Mouse (Mus musculus) kidney, adult 2 months (tissue): ENCODE measurements at regions not wholly inside any gene's neighbourhood (a gene's known extent, or its start where the extent isn't known, plus 50 kb on each side); places are given as distances from the start of the nearest gene placed in this dataset.
A peak's percentile ranks its signal among the peaks of the same experiment; 100 is the strongest.

Source experiments
- DNase-seq: peaks from one replicate; pipeline ENCODE4 v3.0.0; 2021
- H3K27ac ChIP-seq: fragments of 200-500 bp; 2 replicates; pipeline ENCODE4 v1.5.1; 2012; ENCODE audit warnings: low read depth, low read length, control low read depth, inconsistent platforms; ENCODE audit not compliant: insufficient read depth
- H3K27me3 ChIP-seq: fragments of 200-500 bp; replicated peaks from 2 replicates; pipeline ENCODE4 v1.6.1; 2012; ENCODE audit warnings: mild to moderate bottlenecking, moderate library complexity, low read length, inconsistent platforms; ENCODE audit not compliant: control insufficient read depth, insufficient read depth
- H3K36me3 ChIP-seq: fragments of 200-500 bp; 2 replicates; pipeline ENCODE4 v1.6.1; 2012; ENCODE audit warnings: mild to moderate bottlenecking, moderate library complexity, low read length, inconsistent platforms; ENCODE audit not compliant: control insufficient read depth, insufficient read depth
- H3K4me1 ChIP-seq: fragments of 200-500 bp; 2 replicates; pipeline ENCODE4 v1.6.1; 2011; ENCODE audit warnings: low read length; ENCODE audit not compliant: control insufficient read depth, insufficient read depth
- H3K4me3 ChIP-seq: fragments of 200-500 bp; 2 replicates; pipeline ENCODE4 v1.5.1; 2011; ENCODE audit warnings: mild to moderate bottlenecking, low read depth, low read length, control low read depth; ENCODE audit not compliant: insufficient read depth
- CTCF ChIP-seq: fragments of 200-500 bp; conservative IDR thresholded peaks from 2 replicates; pipeline ENCODE4 v1.5.1; 2011; ENCODE audit warnings: low read depth, mild to moderate bottlenecking, control low read depth, low read length, moderate library complexity, mixed read lengths; ENCODE audit not compliant: insufficient read depth, insufficient read length
- POLR2A ChIP-seq: fragments of 200-500 bp; IDR thresholded peaks from one replicate; pipeline ENCODE4 v1.6.1; 2011; ENCODE audit warnings: low read depth, low read length, control low read depth
- WGBS: fragments of 180-500 bp; shearing (Covaris S2); methylation state at CpG from one replicate; pipeline ENCODE4 v1.1.7; 2018; 5-methylcytosine and 5-hydroxymethylcytosine counted together

- TF ChIP-seq CTCF (no peak), POLR2A (no peak)
- no peaks in the 10 kb centered on the region for H3K27me3 ChIP-seq
- H3K27ac ChIP-seq = no peak overlapping the region
- H3K4me3 ChIP-seq = no peak overlapping the region
- peak; percentile 11 for DNase-seq
- 27% methylated on average over 7 of the region's 7 CpGs for WGBS
- H3K36me3 ChIP-seq = no peaks in the 10 kb centered on the region
- H3K4me1 ChIP-seq = no peaks in the 10 kb centered on the region
Measured at GRCm38 (mm10) chr8:103492914-103493517, 608.4 kb upstream of the Cdh5 start.

GRCm38 (mm10) chr8:103493932-103494493 lies 607.4 kb upstream of the Cdh5 start:
- no peaks in the 10 kb centered on the region for H3K4me1 ChIP-seq
- DNase-seq = no peak
- no peak overlapping the region for H3K27ac ChIP-seq
- no peaks in the 10 kb centered on the region for H3K27me3 ChIP-seq
- no peaks in the 10 kb centered on the region for H3K36me3 ChIP-seq
- WGBS = 48% methylated on average over 4 of the region's 4 CpGs
- TF ChIP-seq CTCF (no peak), POLR2A (no peak)
- H3K4me3 ChIP-seq = no peak overlapping the region

- 32% methylated on average over 1 of the region's 1 CpGs for WGBS
- no peak for TF ChIP-seq CTCF
- no peak for TF ChIP-seq POLR2A
- no peak for DNase-seq
Measured at GRCm38 (mm10) chr8:103494670-103495069, 606.8 kb upstream of the Cdh5 start.

GRCm38 (mm10) chr8:103501328-103501727 lies 600.1 kb upstream of the Cdh5 start:
- no peaks in the 10 kb centered on the region for H3K4me1 ChIP-seq
- TF ChIP-seq CTCF = no peak
- TF ChIP-seq POLR2A = no peak
- no peak overlapping the region for H3K27ac ChIP-seq
- no peak for DNase-seq
- H3K36me3 ChIP-seq = no peaks in the 10 kb centered on the region
- no peak overlapping the region for H3K4me3 ChIP-seq
- 61% methylated on average over 2 of the region's 2 CpGs for WGBS
- no peaks in the 10 kb centered on the region for H3K27me3 ChIP-seq

More at GRCm38 (mm10) chr8:103494670-103495069, 606.8 kb upstream of the Cdh5 start:
- no peak overlapping the region for H3K4me3 ChIP-seq
- H3K36me3 ChIP-seq = no peaks in the 10 kb centered on the region
- no peaks in the 10 kb centered on the region for H3K4me1 ChIP-seq
- no peaks in the 10 kb centered on the region for H3K27me3 ChIP-seq
- no peak overlapping the region for H3K27ac ChIP-seq

- TF ChIP-seq CTCF = no peak
- no peak for TF ChIP-seq POLR2A
- WGBS = 80% methylated on average over 9 of the region's 9 CpGs
- Histone ChIP-seq H3K4me3 (no peak overlapping the region), H3K27ac (no peak overlapping the region), H3K27me3 (no peaks in the 10 kb centered on the region), H3K4me1 (no peaks in the 10 kb centered on the region), H3K36me3 (no peaks in the 10 kb centered on the region)
- no peak for DNase-seq
Measured at GRCm38 (mm10) chr8:103502991-103503767, 598.2 kb upstream of the Cdh5 start.

GRCm38 (mm10) chr8:103506334-103506733 lies 595.1 kb upstream of the Cdh5 start:
- H3K36me3 ChIP-seq = no peaks in the 10 kb centered on the region
- no peaks in the 10 kb centered on the region for H3K4me1 ChIP-seq
- no peak overlapping the region for H3K4me3 ChIP-seq
- no peak overlapping the region for H3K27ac ChIP-seq
- TF ChIP-seq CTCF (no peak), POLR2A (no peak)
- WGBS = 42% methylated on average over 6 of the region's 6 CpGs
- no peaks in the 10 kb centered on the region for H3K27me3 ChIP-seq
- no peak for DNase-seq

- no peak for TF ChIP-seq POLR2A
- TF ChIP-seq CTCF = no peak
- Histone ChIP-seq H3K4me1 (no peaks in the 10 kb centered on the region), H3K27ac (no peak overlapping the region), H3K27me3 (no peaks in the 10 kb centered on the region), H3K4me3 (no peak overlapping the region), H3K36me3 (no peaks in the 10 kb centered on the region)
- no peak for DNase-seq
- WGBS = 88% methylated on average over 5 of the region's 5 CpGs
Measured at GRCm38 (mm10) chr8:103507068-103507467, 594.4 kb upstream of the Cdh5 start.
